Mouse (Mus musculus) heart, embryonic 11.5 days (tissue): ENCODE data around the gene Adamts9. TPM values are rescaled to one million over a fixed set of nuclear protein-coding genes. Genes with fewer than 3 reads are reported as not detected.

Source experiments
- ATAC-seq: fragments of 200-750 bp; cut with Nextera tagmentation; replicated peaks from 2 replicates; pipeline ENCODE4 v1.8.0; 2017; ENCODE audit warnings: moderate library complexity; ENCODE audit not compliant: insufficient number of reproducible peaks, low FRiP score, low TSS enrichment
- H3K27ac ChIP-seq: fragments of 300-500 bp; sonication (generic); 2 replicates; pipeline ENCODE4 v1.5.1; 2014; ENCODE audit warnings: mild to moderate bottlenecking, low read depth, low read length
- H3K27me3 ChIP-seq: fragments of 300-500 bp; sonication (generic); 2 replicates; pipeline ENCODE4 v1.6.1; 2014; ENCODE audit warnings: mild to moderate bottlenecking, low read length, mixed read lengths; ENCODE audit not compliant: control insufficient read depth, insufficient read depth
- H3K36me3 ChIP-seq: fragments of 300-500 bp; sonication (generic); 2 replicates; pipeline ENCODE4 v1.6.1; 2014; ENCODE audit warnings: mild to moderate bottlenecking, low read length, moderate library complexity, mixed read lengths; ENCODE audit not compliant: control insufficient read depth, insufficient read depth
- H3K4me1 ChIP-seq: fragments of 300-500 bp; sonication (generic); 2 replicates; pipeline ENCODE4 v1.6.1; 2014; ENCODE audit warnings: low read length; ENCODE audit not compliant: control insufficient read depth, insufficient read depth
- H3K4me2 ChIP-seq: fragments of 300-500 bp; sonication (generic); 2 replicates; pipeline ENCODE4 v1.6.1; 2014; ENCODE audit warnings: mild to moderate bottlenecking, moderate library complexity
- H3K4me3 ChIP-seq: fragments of 300-500 bp; sonication (generic); 2 replicates; pipeline ENCODE4 v1.5.1; 2014; ENCODE audit warnings: low read depth, low read length
- H3K9ac ChIP-seq: fragments of 300-500 bp; sonication (generic); 2 replicates; pipeline ENCODE4 v1.6.1; 2014; ENCODE audit warnings: mild to moderate bottlenecking, low read depth, low read length, moderate library complexity
- H3K9me3 ChIP-seq: fragments of 300-500 bp; sonication (generic); replicated peaks from 2 replicates; pipeline ENCODE4 v1.6.1; 2016; ENCODE audit warnings: low read length; ENCODE audit not compliant: control insufficient read depth
- WGBS: fragments of 180-500 bp; shearing (Covaris S2); extraction: QIAGEN DNeasy Blood & Tissue Kit; methylation state at CpG from one replicate; pipeline ENCODE4 v1.1.7; 2014; ENCODE audit not compliant: insufficient replicate concordance; 5-methylcytosine and 5-hydroxymethylcytosine counted together
- polyA plus RNA-seq: library from polyadenylated mRNA; unstranded; fragments of >200 nt; fragmentation: Nextera tagmentation; extraction: Ambion mirVana; gene quantifications from 2 replicates; pipeline ENCODE4 v1.2.1, GENCODE M21; 2014

Gene Adamts9
- polyA plus RNA-seq, 1 experiment from 2014 or later: 9.6 TPM

GRCm38 (mm10) chr6:92878771-92879170 is 64.5 kb downstream of the Adamts9 start:
- Histone ChIP-seq H3K9me3 (no peaks in the 10 kb centered on the region), H3K4me2 (no peak overlapping the region), H3K4me3 (no peak overlapping the region), H3K4me1 (peaks cover 2% of the 10 kb centered on the region), H3K9ac (no peak overlapping the region), H3K27ac (no peak overlapping the region), H3K27me3 (no peaks in the 10 kb centered on the region), H3K36me3 (peaks cover 8% of the 10 kb centered on the region)
- WGBS: 82% methylated on average over 5 of the region's 5 CpGs
- ATAC-seq: no peak

GRCm38 (mm10) chr6:92877236-92877635 is 66.1 kb downstream of the Adamts9 start:
- no peak overlapping the region for H3K27ac ChIP-seq
- H3K36me3 ChIP-seq: peaks cover 8% of the 10 kb centered on the region
- H3K4me1 ChIP-seq: peaks cover under 1% of the 10 kb centered on the region; the same call in 1 of the 2 replicates
- ATAC-seq: no peak
- no peaks in the 10 kb centered on the region for H3K27me3 ChIP-seq
- H3K9ac ChIP-seq: no peak overlapping the region
- no peak overlapping the region for H3K4me3 ChIP-seq
- H3K9me3 ChIP-seq: no peaks in the 10 kb centered on the region
- H3K4me2 ChIP-seq: no peak overlapping the region
- WGBS: 90% methylated on average over 4 of the region's 4 CpGs

DNA sequence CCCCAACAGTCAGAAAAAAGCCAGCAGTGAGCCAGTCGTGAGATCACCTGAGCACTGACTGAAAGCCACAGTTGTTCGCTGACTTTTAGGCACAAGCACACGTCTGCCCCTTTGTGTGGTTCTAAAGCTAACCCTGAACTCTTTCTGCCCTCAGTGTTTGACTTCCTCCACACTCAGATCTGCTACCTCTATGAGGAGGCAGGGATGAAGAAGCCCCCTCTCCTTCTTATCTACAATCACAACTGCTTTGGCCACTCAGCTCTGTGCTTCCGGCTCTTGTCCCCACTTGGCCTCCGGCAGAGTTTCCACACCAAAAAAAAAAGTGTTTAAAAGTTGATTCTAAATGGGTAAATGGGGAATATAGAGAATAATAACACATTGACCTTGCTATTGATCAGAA is 67.2 kb downstream of the Adamts9 start:
- Histone ChIP-seq H3K4me1 (no peaks in the 10 kb centered on the region; the same call in 1 of the 2 replicates), H3K9ac (no peak overlapping the region), H3K4me3 (no peak overlapping the region), H3K27me3 (no peaks in the 10 kb centered on the region), H3K9me3 (no peaks in the 10 kb centered on the region), H3K4me2 (no peak overlapping the region), H3K27ac (no peak overlapping the region), H3K36me3 (peaks cover 8% of the 10 kb centered on the region)
- 42% methylated on average over 5 of the region's 5 CpGs for WGBS
- no peak for ATAC-seq

DNA sequence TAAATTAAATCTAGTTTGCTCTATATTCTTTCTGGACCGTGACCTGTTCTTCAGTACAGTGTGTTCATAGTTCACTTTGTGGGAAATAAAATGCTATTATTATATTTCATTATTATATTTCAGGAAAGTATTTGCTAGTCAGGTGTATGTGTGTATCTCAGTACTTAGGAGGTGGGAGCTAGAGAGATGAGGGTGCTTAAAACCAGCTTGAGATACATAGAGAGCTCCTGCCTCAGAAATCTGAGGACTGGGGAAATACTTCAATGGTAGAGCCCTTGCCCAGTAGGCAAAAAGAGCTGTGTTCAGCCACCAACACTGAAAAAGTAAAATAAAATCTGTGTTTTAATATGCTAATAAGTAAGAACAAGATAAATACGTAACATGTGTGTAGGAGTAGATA is 68.0 kb downstream of the Adamts9 start:
- peaks cover 1% of the 10 kb centered on the region; the same call in 1 of the 2 replicates for H3K4me1 ChIP-seq
- H3K36me3 ChIP-seq: peaks cover 8% of the 10 kb centered on the region
- no peak overlapping the region for H3K27ac ChIP-seq
- WGBS: 89% methylated on average over 2 of the region's 2 CpGs
- no peak for ATAC-seq
- H3K9me3 ChIP-seq: no peaks in the 10 kb centered on the region
- no peaks in the 10 kb centered on the region for H3K27me3 ChIP-seq
- no peak overlapping the region for H3K9ac ChIP-seq
- no peak overlapping the region for H3K4me2 ChIP-seq
- no peak overlapping the region for H3K4me3 ChIP-seq

DNA sequence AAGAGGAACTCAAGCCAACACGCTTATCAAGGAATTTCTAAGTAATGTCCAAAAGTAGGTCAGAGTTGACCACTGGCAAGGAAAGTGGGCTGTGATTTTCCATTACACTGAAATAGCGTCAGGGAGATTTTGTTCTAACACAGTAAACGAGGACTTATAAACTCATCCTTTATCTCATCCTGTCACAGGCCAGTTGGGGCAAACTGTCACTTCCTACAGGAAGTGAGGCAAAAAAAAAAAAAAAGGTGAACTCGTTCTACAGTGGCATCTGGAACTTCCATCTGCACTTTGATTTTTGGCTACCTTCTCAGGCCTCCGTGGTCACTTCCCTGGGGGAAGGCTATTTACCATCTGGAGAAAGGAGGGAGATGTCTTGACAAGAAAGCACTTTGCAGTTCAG is 68.4 kb downstream of the Adamts9 start:
- no peak overlapping the region for H3K27ac ChIP-seq
- H3K4me1 ChIP-seq: peaks cover 6% of the 10 kb centered on the region
- no peak overlapping the region for H3K4me3 ChIP-seq
- WGBS: 33% methylated on average over 5 of the region's 5 CpGs
- H3K27me3 ChIP-seq: no peaks in the 10 kb centered on the region
- no peaks in the 10 kb centered on the region for H3K9me3 ChIP-seq
- no peak overlapping the region for H3K4me2 ChIP-seq
- no peak for ATAC-seq
- no peak overlapping the region for H3K9ac ChIP-seq
- H3K36me3 ChIP-seq: peaks cover 8% of the 10 kb centered on the region

- peaks cover 8% of the 10 kb centered on the region for H3K36me3 ChIP-seq
Measured at GRCm38 (mm10) chr6:92872766-92873165, 70.5 kb downstream of the Adamts9 start.

GRCm38 (mm10) chr6:92871813-92872212 is 71.5 kb downstream of the Adamts9 start:
- ATAC-seq: no peak
- no peak overlapping the region for H3K4me2 ChIP-seq
- H3K9me3 ChIP-seq: no peaks in the 10 kb centered on the region
- H3K4me1 ChIP-seq: peaks cover 20% of the 10 kb centered on the region
- no peak overlapping the region for H3K9ac ChIP-seq
- H3K36me3 ChIP-seq: no peaks in the 10 kb centered on the region
- H3K27me3 ChIP-seq: no peaks in the 10 kb centered on the region
- H3K27ac ChIP-seq: no peak overlapping the region
- 62% methylated on average over 4 of the region's 4 CpGs for WGBS
- H3K4me3 ChIP-seq: no peak overlapping the region

More at GRCm38 (mm10) chr6:92872766-92873165, 70.5 kb downstream of the Adamts9 start:
- no peak overlapping the region for H3K4me2 ChIP-seq
- no peak overlapping the region for H3K4me3 ChIP-seq
- no peak overlapping the region for H3K9ac ChIP-seq
- ATAC-seq: no peak
- no peak overlapping the region for H3K27ac ChIP-seq
- no peaks in the 10 kb centered on the region for H3K9me3 ChIP-seq
- H3K4me1 ChIP-seq: peaks cover 20% of the 10 kb centered on the region
- no peaks in the 10 kb centered on the region for H3K27me3 ChIP-seq
- WGBS: 83% methylated on average over 10 of the region's 10 CpGs

- no peaks in the 10 kb centered on the region for H3K27me3 ChIP-seq
- WGBS: 23% methylated on average over 16 of the region's 16 CpGs
- 0 out of 2 replicates have a peak, but pooled peaks have one; percentile 55 for ATAC-seq
- H3K27ac ChIP-seq: peak overlapping the region; percentile 98
- peak overlapping the region; percentile 63; the same call in 1 of the 2 replicates for H3K9ac ChIP-seq
- H3K4me1 ChIP-seq: peaks cover 20% of the 10 kb centered on the region
- no peaks in the 10 kb centered on the region for H3K36me3 ChIP-seq
- peak overlapping the region; percentile 47 for H3K4me2 ChIP-seq
- peak overlapping the region; percentile 12; the same call in 1 of the 2 replicates for H3K4me3 ChIP-seq
- no peaks in the 10 kb centered on the region for H3K9me3 ChIP-seq
Measured at GRCm38 (mm10) chr6:92869582-92870219, 73.6 kb downstream of the Adamts9 start.

DNA sequence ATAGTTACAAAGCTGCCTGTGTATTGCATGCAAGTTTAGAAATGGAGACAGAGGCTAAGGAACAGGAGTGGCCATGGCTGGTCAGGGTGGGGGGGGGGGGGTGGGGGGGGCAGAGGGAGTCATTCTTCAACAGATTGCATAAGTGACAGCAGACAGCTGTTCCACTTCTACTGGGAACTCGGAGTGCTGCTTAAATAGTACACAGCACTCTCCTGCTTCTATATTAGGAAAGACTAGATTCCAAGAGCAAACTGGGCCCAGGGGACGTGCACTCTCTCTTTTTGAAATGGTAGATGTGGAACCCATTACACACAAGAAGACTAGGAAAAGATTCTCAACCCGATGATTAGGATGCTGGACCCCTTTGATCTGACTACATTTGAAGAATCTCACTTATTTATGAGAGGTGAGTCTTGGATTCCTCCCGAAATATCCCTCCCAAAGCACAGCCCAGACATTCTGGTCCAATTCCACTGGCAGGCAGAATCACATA is 74.2 kb downstream of the Adamts9 start, which contains the start of gene Gm15737:
Gene Gm15737 (plus strand): TSS at position 269 of the 493 bp plus-strand sequence.
- H3K9me3 ChIP-seq: no peaks in the 10 kb centered on the region
- peak within 1 kb of the TSS; percentile 12; the same call in 1 of the 2 replicates for H3K4me3 ChIP-seq
- H3K27me3 ChIP-seq: no peaks in the 10 kb centered on the region
- peak; percentile 78 for ATAC-seq
- H3K4me2 ChIP-seq: peak within 1 kb of the TSS; percentile 47
- H3K36me3 ChIP-seq: no peaks in the 10 kb centered on the region
- H3K4me1 ChIP-seq: peaks cover 20% of the 10 kb centered on the region
- H3K9ac ChIP-seq: peak within 1 kb of the TSS; percentile 63; the same call in 1 of the 2 replicates
- WGBS: 26% methylated on average over 4 of the region's 4 CpGs
- H3K27ac ChIP-seq: peak within 1 kb of the TSS; percentile 98
